Mouse (Mus musculus): ENCODE measurements around the gene Psmc3.
"Not testable (repeated sequence)": the region's sequence is repeated elsewhere in the genome, so short reads cannot be mapped to it uniquely, and the experiment has no call there.

The Psmc3 gene

GRCm38 (mm10) chr2:91111832-91112231 lies 58.0 kb downstream of the Psmc3 start:
- DNase-seq (ENCODE audit: low read depth in 1 of 2, low spot score in 2 of 2): not testable (repeated sequence)

GRCm38 (mm10) chr2:91112491-91112890 lies 58.7 kb downstream of the Psmc3 start:
- no peak for DNase-seq (ENCODE audit: low read depth in 1 of 2, low spot score in 2 of 2)

GRCm38 (mm10) chr2:91113334-91113733 lies 59.5 kb downstream of the Psmc3 start:
- no peak for DNase-seq (ENCODE audit: low read depth in 1 of 2, low spot score in 2 of 2)

DNA sequence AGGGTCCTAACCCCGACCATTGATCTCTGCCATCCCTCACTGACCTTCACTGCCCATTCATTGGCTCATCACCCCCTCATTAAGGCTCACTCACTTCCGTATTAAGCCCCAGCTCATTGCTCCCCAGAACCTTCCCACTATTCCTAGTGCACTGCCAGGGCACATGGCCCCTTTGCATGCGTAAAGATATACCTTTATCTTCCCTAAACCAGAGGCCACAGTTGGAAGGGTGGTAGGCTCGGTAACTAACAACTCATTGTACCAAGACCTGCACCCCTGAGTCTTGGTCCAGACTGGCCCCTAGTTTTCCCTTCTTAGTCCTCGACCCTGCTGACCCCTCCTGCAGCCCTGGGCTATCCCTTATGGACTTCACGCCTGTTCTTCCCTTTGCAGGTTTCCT lies 60.0 kb downstream of the Psmc3 start:
- DNase-seq (ENCODE audit: low read depth in 1 of 2, low spot score in 2 of 2): no peak

DNA sequence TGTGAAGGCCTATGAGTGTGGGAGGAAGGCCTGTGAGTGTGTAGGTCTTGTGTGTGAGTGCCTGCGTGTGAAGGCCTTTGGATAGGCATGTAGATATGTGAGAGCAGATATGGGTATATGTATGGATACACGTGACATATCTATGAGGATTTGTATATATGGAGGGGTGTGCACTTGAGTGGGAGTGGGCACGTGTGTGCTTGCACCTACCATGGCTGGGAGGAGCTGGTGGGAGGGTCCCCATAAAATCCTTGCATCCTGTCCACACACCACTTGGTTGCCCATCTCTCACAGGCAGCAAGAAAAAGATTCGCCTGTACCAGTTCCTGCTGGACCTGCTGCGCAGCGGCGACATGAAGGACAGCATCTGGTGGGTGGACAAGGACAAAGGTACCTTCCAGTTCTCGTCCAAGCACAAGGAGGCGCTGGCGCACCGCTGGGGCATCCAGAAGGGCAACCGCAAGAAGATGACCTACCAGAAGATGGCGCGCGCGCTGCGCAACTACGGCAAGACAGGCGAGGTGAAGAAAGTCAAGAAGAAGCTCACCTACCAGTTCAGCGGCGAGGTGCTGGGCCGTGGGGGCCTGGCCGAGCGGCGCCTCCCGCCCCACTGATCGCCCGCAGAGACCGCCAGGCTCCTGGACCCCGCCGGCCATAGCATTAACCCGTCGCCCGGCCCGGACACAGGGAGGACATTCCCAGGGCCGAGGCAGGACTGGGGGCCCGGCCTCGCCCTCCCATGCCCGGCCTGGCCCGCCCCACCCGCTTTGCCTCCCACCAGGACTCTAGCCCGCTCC lies 61.2 kb downstream of the Psmc3 start:
- no peak for DNase-seq (ENCODE audit: low read depth in 1 of 2, low spot score in 2 of 2)

GRCm38 (mm10) chr2:91115578-91115970 lies 61.8 kb downstream of the Psmc3 start:
- no peak for DNase-seq (ENCODE audit: low read depth in 1 of 2, low spot score in 2 of 2)
